Mouse (Mus musculus): ENCODE measurements at regions not wholly inside any gene's neighbourhood (a gene's known extent, or its start where the extent isn't known, plus 50 kb on each side); places are given as distances from the start of the nearest gene placed in this dataset.
A peak's percentile ranks its signal among the peaks of the same experiment; 100 is the strongest.

DNA sequence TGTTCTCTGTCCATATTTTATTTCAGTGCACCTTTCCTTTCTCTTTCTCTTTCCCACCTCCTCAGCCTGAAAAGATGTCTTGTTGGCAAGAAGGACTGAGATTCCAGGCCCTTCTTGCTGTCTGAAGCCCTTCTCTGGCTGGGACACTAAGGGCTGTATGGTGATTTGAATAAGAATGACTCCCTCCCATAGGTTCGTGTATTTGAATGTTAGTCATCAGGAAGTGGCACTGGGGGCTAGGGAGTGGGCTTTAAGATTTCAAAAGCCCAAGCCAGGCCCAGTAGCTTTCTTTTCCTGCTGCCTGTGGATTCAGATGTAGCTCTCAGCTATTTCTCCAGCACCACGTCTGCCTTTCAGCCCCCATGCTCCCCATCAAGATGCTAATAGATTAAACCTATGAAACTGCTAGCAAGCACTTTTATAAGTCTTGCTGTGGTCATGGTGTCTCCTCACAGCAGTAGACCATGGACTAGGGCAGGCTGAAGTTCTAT is 66.3 kb upstream of the Tle4 start:
- DNase-seq (ENCODE audit: low read depth, low spot score), result no peak
- H3K36me3 ChIP-seq (ENCODE audit: control insufficient read depth, insufficient read depth, low read length, poor library complexity, severe bottlenecking), result no peaks in the 10 kb centered on the region
- no peaks in the 10 kb centered on the region for H3K27me3 ChIP-seq (ENCODE audit: control insufficient read depth, insufficient read depth, low read length, poor library complexity, severe bottlenecking)

DNA sequence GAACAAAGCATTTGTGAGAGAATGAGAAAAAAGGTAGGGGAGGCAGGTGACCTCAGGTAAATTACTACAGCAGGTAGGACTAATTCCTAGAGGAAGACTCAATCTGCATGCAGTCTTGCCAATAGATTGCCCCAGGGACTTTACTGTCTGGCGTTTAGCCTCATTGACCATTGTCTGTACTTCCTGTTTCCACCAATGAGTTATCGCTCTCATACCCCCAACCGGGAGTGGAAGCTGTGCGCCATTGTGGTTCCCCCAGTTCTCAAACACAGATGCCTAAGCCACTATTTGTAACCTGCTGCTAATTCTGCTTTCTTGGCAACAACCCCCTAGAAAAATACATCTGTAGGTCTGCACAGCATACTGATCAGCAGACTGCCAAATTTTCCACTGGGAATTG is 65.5 kb upstream of the Tle4 start:
- peak; percentile 13 for DNase-seq (ENCODE audit: low read depth, low spot score)
- no peaks in the 10 kb centered on the region for H3K36me3 ChIP-seq (ENCODE audit: control insufficient read depth, insufficient read depth, low read length, poor library complexity, severe bottlenecking)
- no peaks in the 10 kb centered on the region for H3K27me3 ChIP-seq (ENCODE audit: control insufficient read depth, insufficient read depth, low read length, poor library complexity, severe bottlenecking)

DNA sequence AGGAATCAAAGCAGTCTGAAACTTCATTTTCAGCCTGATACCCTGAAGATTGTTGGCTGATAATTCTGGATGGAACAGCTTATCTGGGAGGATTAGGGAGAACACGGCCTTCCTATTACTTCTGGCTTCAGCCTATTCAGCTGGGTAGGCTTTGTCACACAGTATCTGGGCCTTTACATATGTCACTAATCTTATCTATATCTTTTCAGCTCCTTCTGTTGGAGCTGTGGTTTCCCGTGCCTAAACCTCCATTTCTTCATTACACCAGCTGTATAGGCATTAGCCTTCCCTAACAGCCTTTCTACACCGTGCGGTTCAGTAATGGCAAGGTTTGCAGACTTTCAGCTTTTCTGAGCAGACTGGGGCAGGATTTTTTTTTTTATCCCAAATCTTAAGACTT is 61.9 kb upstream of the Tle4 start:
- Histone ChIP-seq H3K27me3 (ENCODE audit: control insufficient read depth, insufficient read depth, low read length, poor library complexity, severe bottlenecking) (no peaks in the 10 kb centered on the region), H3K36me3 (ENCODE audit: control insufficient read depth, insufficient read depth, low read length, poor library complexity, severe bottlenecking) (no peaks in the 10 kb centered on the region)
- DNase-seq (ENCODE audit: low read depth, low spot score), result no peak

DNA sequence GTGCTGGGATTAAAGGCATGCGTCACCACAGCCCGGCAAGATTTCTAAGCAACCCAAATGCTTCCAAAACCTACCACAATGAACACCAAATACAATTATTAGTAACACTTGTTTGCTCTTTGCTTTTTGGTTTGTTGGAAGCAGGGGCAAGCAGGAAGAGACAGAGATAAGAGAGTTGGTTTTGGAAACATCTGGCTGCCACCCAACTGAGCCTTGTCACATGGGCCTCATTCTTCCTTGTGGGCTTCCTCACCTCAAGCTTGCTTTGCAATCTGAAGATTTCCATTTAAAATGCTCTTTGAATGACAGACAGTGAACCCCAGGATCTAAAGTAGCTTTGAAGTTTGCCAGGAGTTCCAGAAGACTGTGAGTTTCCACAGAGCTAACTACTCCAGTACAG is 60.6 kb upstream of the Tle4 start:
- Histone ChIP-seq H3K27me3 (ENCODE audit: control insufficient read depth, insufficient read depth, low read length, poor library complexity, severe bottlenecking) (no peaks in the 10 kb centered on the region), H3K36me3 (ENCODE audit: control insufficient read depth, insufficient read depth, low read length, poor library complexity, severe bottlenecking) (no peaks in the 10 kb centered on the region)
- no peak for DNase-seq (ENCODE audit: low read depth, low spot score)

DNA sequence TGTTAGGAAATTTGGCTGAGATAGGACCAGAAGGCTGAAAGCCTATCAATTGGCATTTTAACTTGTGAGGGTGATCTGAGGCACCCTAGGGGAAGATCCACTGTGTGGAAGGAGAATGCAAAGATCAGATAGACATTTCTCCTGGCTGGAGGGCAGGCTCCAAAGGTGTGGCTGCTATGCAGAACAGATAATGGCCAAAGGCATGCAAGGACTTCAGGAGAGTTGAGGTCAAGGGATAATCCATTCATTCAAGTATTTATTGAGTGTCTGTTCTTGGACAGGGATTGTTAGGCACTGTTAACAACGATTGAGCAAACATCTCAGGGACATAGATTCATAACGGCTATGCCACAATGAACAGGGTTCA is 58.2 kb upstream of the Tle4 start:
- Histone ChIP-seq H3K36me3 (ENCODE audit: control insufficient read depth, insufficient read depth, low read length, poor library complexity, severe bottlenecking) (no peaks in the 10 kb centered on the region), H3K27me3 (ENCODE audit: control insufficient read depth, insufficient read depth, low read length, poor library complexity, severe bottlenecking) (no peaks in the 10 kb centered on the region)
- DNase-seq (ENCODE audit: low read depth, low spot score), result no peak

DNA sequence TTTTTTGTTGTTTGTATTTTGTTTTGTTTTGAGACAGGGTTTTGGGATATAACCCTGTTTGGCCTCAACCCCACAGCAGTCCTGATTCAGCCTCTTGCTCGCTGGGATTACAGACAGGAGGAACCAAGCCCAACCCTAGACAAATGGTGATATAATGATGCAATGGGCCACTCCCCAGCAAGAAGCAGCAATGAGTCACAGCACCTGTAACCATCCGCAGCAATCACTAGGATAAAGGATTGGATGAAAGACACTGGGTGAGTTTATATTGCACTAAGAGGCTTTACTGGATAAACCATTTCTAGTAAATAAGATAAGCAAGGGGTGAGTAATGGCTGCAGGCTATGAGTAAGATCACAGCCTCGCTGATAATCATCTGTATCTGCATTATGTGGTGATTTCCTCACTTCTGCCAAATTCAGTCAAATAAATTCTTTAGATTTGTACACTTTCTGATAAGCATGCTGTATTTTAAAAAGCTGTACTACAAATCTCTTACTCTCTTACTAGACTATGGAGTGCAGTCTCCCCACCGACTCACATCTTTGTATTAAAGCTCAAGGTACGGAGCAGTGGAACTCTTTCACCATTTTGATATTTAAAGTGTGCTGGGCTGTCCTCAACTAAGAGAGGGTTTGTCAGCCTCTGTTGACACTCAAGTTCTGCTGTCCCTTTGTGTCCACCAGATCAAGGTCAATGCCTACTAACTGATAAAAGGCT is 57.6 kb upstream of the Tle4 start:
- no peak for DNase-seq (ENCODE audit: low read depth, low spot score)
- Histone ChIP-seq H3K27me3 (ENCODE audit: control insufficient read depth, insufficient read depth, low read length, poor library complexity, severe bottlenecking) (no peaks in the 10 kb centered on the region), H3K36me3 (ENCODE audit: control insufficient read depth, insufficient read depth, low read length, poor library complexity, severe bottlenecking) (no peaks in the 10 kb centered on the region)
